Mouse (Mus musculus) hindbrain, embryonic 16.5 days (tissue): ENCODE measurements at regions not wholly inside any gene's neighbourhood (a gene's known extent, or its start where the extent isn't known, plus 50 kb on each side); places are given as distances from the start of the nearest gene placed in this dataset.
"Not testable (repeated sequence)": the region's sequence is repeated elsewhere in the genome, so short reads cannot be mapped to it uniquely, and the experiment has no call there.

ENCODE experiments used
- ATAC-seq: fragments of 200-750 bp; cut with Nextera tagmentation; 2 replicates; pipeline ENCODE4 v1.8.0; 2017; ENCODE audit warnings: moderate TSS enrichment, moderate library complexity
- H3K27ac ChIP-seq: fragments of 300-500 bp; sonication (generic); 2 replicates; pipeline ENCODE4 v1.5.1; 2014; ENCODE audit warnings: low read depth, mild to moderate bottlenecking, control low read depth, low read length, moderate library complexity
- H3K27me3 ChIP-seq: fragments of 300-500 bp; sonication (generic); replicated peaks from 2 replicates; pipeline ENCODE4 v1.6.1; 2014; ENCODE audit warnings: low read length; ENCODE audit not compliant: control insufficient read depth, insufficient read depth
- H3K36me3 ChIP-seq: fragments of 300-500 bp; sonication (generic); 2 replicates; pipeline ENCODE4 v1.6.1; 2014; ENCODE audit warnings: mild to moderate bottlenecking, low read length, moderate library complexity, mixed read lengths; ENCODE audit not compliant: control insufficient read depth, insufficient read depth
- H3K4me1 ChIP-seq: fragments of 300-500 bp; sonication (generic); 2 replicates; pipeline ENCODE4 v1.6.1; 2014; ENCODE audit warnings: low read depth, low read length; ENCODE audit not compliant: control insufficient read depth, insufficient read depth
- H3K4me2 ChIP-seq: fragments of 300-500 bp; sonication (generic); 2 replicates; pipeline ENCODE4 v1.6.1; 2014; ENCODE audit warnings: mild to moderate bottlenecking, low read length, control low read depth, moderate library complexity
- H3K4me3 ChIP-seq: fragments of 300-500 bp; sonication (generic); 2 replicates; pipeline ENCODE4 v1.5.1; 2014; ENCODE audit warnings: mild to moderate bottlenecking, low read length, control low read depth, moderate library complexity
- H3K9ac ChIP-seq: fragments of 300-500 bp; sonication (generic); 2 replicates; pipeline ENCODE4 v1.6.1; 2014; ENCODE audit warnings: low read depth, mild to moderate bottlenecking, control low read depth, low read length, moderate library complexity
- H3K9me3 ChIP-seq: fragments of 300-500 bp; sonication (generic); 2 replicates; pipeline ENCODE4 v1.6.1; 2014; ENCODE audit warnings: mild to moderate bottlenecking, low read length, moderate library complexity; ENCODE audit not compliant: control insufficient read depth
- WGBS: fragments of 180-500 bp; shearing (Covaris S2); extraction: QIAGEN DNeasy Blood & Tissue Kit; methylation state at CpG from one replicate; pipeline ENCODE4 v1.1.7; 2014; 5-methylcytosine and 5-hydroxymethylcytosine counted together

GRCm38 (mm10) chr8:20550054-20550778 lies 64.5 kb upstream of the Gm21119 start:
- WGBS: 12% methylated on average over 59 of the region's 64 CpGs
- H3K36me3 ChIP-seq, H3K9me3 ChIP-seq, H3K4me1 ChIP-seq, H3K27me3 ChIP-seq: not testable (repeated sequence)
- H3K4me2 ChIP-seq: peak overlapping the region; percentile 40
- peak overlapping the region; percentile 77 for H3K27ac ChIP-seq
- ATAC-seq: peak; percentile 100
- peak overlapping the region; percentile 86 for H3K9ac ChIP-seq
- peak overlapping the region; percentile 54 for H3K4me3 ChIP-seq

DNA sequence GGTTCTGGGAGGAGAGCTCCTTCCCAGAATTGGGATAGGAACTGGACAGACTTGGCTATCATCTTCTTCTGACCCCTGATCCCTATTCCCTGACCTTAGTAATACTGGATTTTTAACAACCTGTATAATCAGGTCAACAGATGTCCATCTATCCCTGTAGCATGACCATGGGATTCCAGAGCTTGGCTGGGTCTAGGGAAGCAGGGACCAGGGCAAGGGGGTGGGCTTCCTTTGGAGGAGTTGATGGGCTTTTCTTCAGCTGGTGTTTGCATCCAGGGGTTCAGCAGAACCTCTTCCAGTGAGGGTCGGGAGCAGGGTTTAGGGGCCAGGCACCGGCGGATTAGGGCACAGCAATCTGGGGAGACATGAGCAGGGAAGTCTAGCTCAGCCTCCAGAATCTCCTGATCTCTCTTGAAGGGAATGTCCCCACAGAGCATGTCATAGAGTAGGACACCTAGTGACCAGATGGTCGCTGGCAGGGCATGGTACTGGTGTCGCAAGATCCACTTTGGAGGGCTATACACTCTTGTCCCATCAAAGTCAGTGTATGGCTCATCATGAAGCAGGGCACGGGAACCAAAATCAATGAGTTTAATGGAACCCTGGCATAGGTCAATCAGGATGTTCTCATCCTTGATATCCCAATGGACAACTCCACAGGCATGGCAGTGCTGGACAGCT lies 58.1 kb upstream of the Gm21119 start:
- H3K27me3 ChIP-seq, H3K4me2 ChIP-seq, H3K27ac ChIP-seq, H3K4me1 ChIP-seq, H3K36me3 ChIP-seq, H3K9ac ChIP-seq, H3K4me3 ChIP-seq, H3K9me3 ChIP-seq: not testable (repeated sequence)
- WGBS: no CpG with 5 or more reads among the region's 6 CpGs
- ATAC-seq: peak; percentile 55

GRCm38 (mm10) chr8:20557184-20557583 lies 57.5 kb upstream of the Gm21119 start:
- 0 out of 2 replicates have a peak overlapping the region, but pooled peaks have one; percentile 4 for H3K4me3 ChIP-seq

GRCm38 (mm10) chr8:20557609-20558008 lies 57.1 kb upstream of the Gm21119 start:
- not testable (repeated sequence) for H3K9me3 ChIP-seq, H3K36me3 ChIP-seq, H3K27me3 ChIP-seq, H3K9ac ChIP-seq, H3K4me1 ChIP-seq, H3K27ac ChIP-seq
- WGBS: 47% methylated on average over 22 of the region's 47 CpGs
- Histone ChIP-seq H3K4me2 (peak overlapping the region; percentile 37), H3K4me3 (peak overlapping the region; percentile 29)
- peak; percentile 99 for ATAC-seq

More at GRCm38 (mm10) chr8:20557184-20557583, 57.5 kb upstream of the Gm21119 start:
- not testable (repeated sequence) for H3K27me3 ChIP-seq, H3K36me3 ChIP-seq, H3K9me3 ChIP-seq, H3K27ac ChIP-seq, H3K4me1 ChIP-seq, H3K9ac ChIP-seq
- peak; percentile 84 for ATAC-seq
- 85% methylated on average over 7 of the region's 8 CpGs for WGBS
- peak overlapping the region; percentile 37 for H3K4me2 ChIP-seq
